16 mouse cellular contexts compared by ENCODE assay signal in genomic region chr7:73755377-73756110, GRCm38 (mm10). TPM values are rescaled to one million over a fixed set of nuclear protein-coding genes. Genes with fewer than 3 reads are reported as not detected.
DNase-seq lines count a peak whose midpoint lies in the region; ATAC-seq and TF ChIP-seq lines count a peak whose summit lies in the region.
"Had no signal": no experiment of that assay in that cellular context is flagged by ENCODE, and none has a peak within 500 bp of the region (broad histone marks: within the 10 kb centered on the region; RNA-seq: fewer than 3 reads in every experiment).

No protein-coding gene starts in this region.

- TF ChIP-seq CTCF in kidney, postnatal 0 days (IDR thresholded peaks at IDR 0.05; ENCODE audit: low read depth): peak; percentile 38; the same call in 1 of the 2 replicates

- no peaks in the 10 kb centered on the region for H3K27me3 ChIP-seq in kidney, postnatal 0 days (ENCODE audit: insufficient read depth, low read length)

- H3K4me3 ChIP-seq in kidney, postnatal 0 days (replicated peaks; ENCODE audit: low read depth, low read length): no peak overlapping the region
- H3K4me3 ChIP-seq: erythroblast, embryonic 14.5 days; heart, embryonic 10.5 days had no signal

- H3K9me3 ChIP-seq in kidney, postnatal 0 days (replicated peaks; ENCODE audit: low read length): no peaks in the 10 kb centered on the region
- H3K9me3 ChIP-seq: heart, embryonic 10.5 days had no signal

- H3K9ac ChIP-seq in kidney, postnatal 0 days (ENCODE audit: low read depth, low read length): no peak overlapping the region
- H3K9ac ChIP-seq: forebrain, postnatal 0 days had no signal

- H3K4me2 ChIP-seq in kidney, postnatal 0 days (ENCODE audit: low read length): no peak overlapping the region

- ATAC-seq in kidney, postnatal 0 days (replicated peaks; ENCODE audit: low FRiP score, low read depth): no peak
- no peak for ATAC-seq in inflammation-experienced regulatory T-cells, adult 6 months
- ATAC-seq: forebrain, postnatal 0 days had no signal

- peak overlapping the region; percentile 33; the same call in 1 of the 2 replicates for H3K27ac ChIP-seq in kidney, postnatal 0 days
- H3K27ac ChIP-seq: heart, embryonic 10.5 days had no signal

- no peaks in the 10 kb centered on the region for H3K36me3 ChIP-seq in kidney, postnatal 0 days (ENCODE audit: insufficient read depth, low read length)
- H3K36me3 ChIP-seq: heart, embryonic 10.5 days had no signal

- DNase-seq in kidney, postnatal 0 days (ENCODE audit: low spot score): peak; percentile 71
- no peak for DNase-seq in kidney, postnatal 14 days
- DNase-seq in lung, postnatal 10 days: peak; percentile 25
- no peak for DNase-seq in lung, postnatal 25 days (ENCODE audit: low spot score)
- DNase-seq in forelimb bud, embryonic 11.5 days (ENCODE audit: low read depth, low spot score): peak; percentile 25
- no peak for DNase-seq in cerebellum, postnatal 25 days
- DNase-seq: adrenal gland, adult 8-10 months; cerebellum, adult 11-12 months; forebrain, postnatal 0 days; gastrocnemius, postnatal 14 days; heart, postnatal 4 days; right cerebral cortex, postnatal 4 days; thymus, adult 2 months had no signal

- 33% methylated on average over 1 of the region's 1 CpGs for WGBS in kidney, postnatal 0 days

- peaks cover 4% of the 10 kb centered on the region; the same call in 1 of the 2 replicates for H3K4me1 ChIP-seq in kidney, postnatal 0 days (replicated peaks; ENCODE audit: insufficient read depth, low read length)
- H3K4me1 ChIP-seq: heart, embryonic 10.5 days had no signal

RNA-seq across cellular contexts. Expression of gene Fam174b, which starts 15.4 kb away (rescaled TPM):
- polyA plus RNA-seq in kidney, postnatal 0 days (2015; fragmentation: Nextera tagmentation; extraction: Ambion mirVana): 28.8 and 30.5 TPM in 2 replicates
- 1 to 10 TPM in 2 of 3 experiments, under 1 TPM in 1; 0.74 to 2.1 (median 1.7) TPM for polyA plus RNA-seq in inflammation-experienced regulatory T-cells, adult 6 months (2017; shearing (Covaris generic))
- polyA plus RNA-seq: erythroblast, embryonic 14.5 days had no signal

Comparison
In these comparisons a context has a peak if more than half of its experiments do, and no peak if none do; other contexts are left out.
1. DNase-seq: peak in kidney, postnatal 0 days (single experiment), lung, postnatal 10 days (single experiment) and forelimb bud, embryonic 11.5 days (single experiment); none in kidney, postnatal 14 days (single experiment), lung, postnatal 25 days (single experiment) and cerebellum, postnatal 25 days (0 of 2).